Comparison of ENCODE assay signal across 10 mouse cellular contexts in the genomic region with DNA sequence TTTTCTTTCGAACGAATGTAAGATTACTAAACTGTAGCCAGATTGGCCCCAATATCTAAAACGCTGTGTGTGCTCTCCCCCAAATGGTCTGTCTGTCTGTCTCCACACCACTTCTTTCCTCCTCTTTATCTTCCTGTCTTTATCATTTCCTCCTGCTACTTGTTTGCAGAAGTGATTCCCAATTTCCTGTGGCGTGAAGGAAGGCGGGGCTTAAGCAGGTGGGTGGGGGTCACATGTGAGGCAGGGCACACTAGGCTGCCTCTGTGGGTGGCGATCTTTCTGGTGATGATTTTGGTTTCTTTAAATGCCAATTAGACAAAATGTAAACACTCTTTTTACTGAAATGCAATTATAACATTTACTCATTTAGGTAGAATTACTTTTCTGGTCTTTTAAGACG. TPM values are rescaled to one million over a fixed set of nuclear protein-coding genes. Genes with fewer than 3 reads are reported as not detected.
DNase-seq lines count a peak whose midpoint lies in the region; ATAC-seq and TF ChIP-seq lines count a peak whose summit lies in the region.
"Had no signal": no experiment of that assay in that cellular context is flagged by ENCODE, and none has a peak within 500 bp of the region (broad histone marks: within the 10 kb centered on the region; RNA-seq: fewer than 3 reads in every experiment).

No protein-coding gene starts in this region.

- no peak for ATAC-seq in hindbrain, embryonic 12.5 days (ENCODE audit: low FRiP score)
- no peak for ATAC-seq in hindbrain, embryonic 11.5 days (ENCODE audit: low FRiP score)
- no peak for ATAC-seq in hindbrain, embryonic 14.5 days (ENCODE audit: low FRiP score)
- ATAC-seq in stomach, postnatal 0 days (ENCODE audit: low FRiP score, low TSS enrichment) = no peak
- ATAC-seq in megakaryocyte-erythroid progenitor cell, adult 5-6 weeks (replicated peaks; ENCODE audit: low FRiP score, low TSS enrichment, poor library complexity, severe bottlenecking) = no peak

- H3K9ac ChIP-seq in hindbrain, embryonic 12.5 days = no peak overlapping the region
- H3K9ac ChIP-seq in hindbrain, embryonic 11.5 days (ENCODE audit: low read depth, low read length) = no peak overlapping the region
- H3K9ac ChIP-seq in hindbrain, embryonic 14.5 days = no peak overlapping the region
- no peak overlapping the region for H3K9ac ChIP-seq in stomach, postnatal 0 days (ENCODE audit: low read length)

- H3K9me3 ChIP-seq in hindbrain, embryonic 12.5 days (replicated peaks) = no peaks in the 10 kb centered on the region
- H3K9me3 ChIP-seq in hindbrain, embryonic 11.5 days (ENCODE audit: control insufficient read depth, low read length) = no peaks in the 10 kb centered on the region
- no peaks in the 10 kb centered on the region for H3K9me3 ChIP-seq in hindbrain, embryonic 14.5 days (ENCODE audit: control insufficient read depth, low read length)
- no peaks in the 10 kb centered on the region for H3K9me3 ChIP-seq in stomach, postnatal 0 days (ENCODE audit: control insufficient read depth, low read length)

- peaks cover 19% of the 10 kb centered on the region for H3K4me1 ChIP-seq in hindbrain, embryonic 12.5 days
- no peaks in the 10 kb centered on the region for H3K4me1 ChIP-seq in hindbrain, embryonic 11.5 days (replicated peaks; ENCODE audit: control insufficient read depth, insufficient read depth, low read length)
- peaks cover 12% of the 10 kb centered on the region for H3K4me1 ChIP-seq in hindbrain, embryonic 14.5 days (replicated peaks; ENCODE audit: control insufficient read depth, insufficient read depth, low read length)
- 0 out of 2 replicates have a peak, but pooled peaks cover 3% of the 10 kb centered on the region for H3K4me1 ChIP-seq in stomach, postnatal 0 days (replicated peaks; ENCODE audit: control insufficient read depth, insufficient read depth)

- WGBS in hindbrain, embryonic 12.5 days = 39% methylated on average over 7 of the region's 7 CpGs
- 35% methylated on average over 7 of the region's 7 CpGs for WGBS in hindbrain, embryonic 11.5 days
- WGBS in hindbrain, embryonic 14.5 days = 37% methylated on average over 7 of the region's 7 CpGs
- WGBS in stomach, postnatal 0 days = 39% methylated on average over 7 of the region's 7 CpGs

- TF ChIP-seq CTCF in stomach, postnatal 0 days (IDR thresholded peaks at IDR 0.05; ENCODE audit: low read depth) = no peak

- H3K27me3 ChIP-seq in hindbrain, embryonic 12.5 days = no peaks in the 10 kb centered on the region
- no peaks in the 10 kb centered on the region for H3K27me3 ChIP-seq in hindbrain, embryonic 11.5 days (ENCODE audit: control insufficient read depth, insufficient read depth, low read length)
- no peaks in the 10 kb centered on the region for H3K27me3 ChIP-seq in hindbrain, embryonic 14.5 days (ENCODE audit: control insufficient read depth, insufficient read depth, low read length)
- no peaks in the 10 kb centered on the region for H3K27me3 ChIP-seq in stomach, postnatal 0 days (ENCODE audit: control insufficient read depth, insufficient read depth, low read length)

- DNase-seq in hindbrain, embryonic 11.5 days (ENCODE audit: low spot score) = no peak
- peak; percentile 36 to 37 for DNase-seq in spleen, postnatal 36 days (ENCODE audit: low spot score in 2 of 2)
- no peak for DNase-seq in spleen, postnatal 14 days (ENCODE audit: low spot score in 2 of 2)
- DNase-seq in hindbrain, embryonic 14.5 days (ENCODE audit: low spot score) = no peak
- DNase-seq in stomach, postnatal 0 days (ENCODE audit: low spot score) = no peak
- DNase-seq in urinary bladder, adult 2 months (ENCODE audit: low spot score) = no peak
- DNase-seq: lung, adult 18-20 months had no signal

- no peak overlapping the region for H3K27ac ChIP-seq in hindbrain, embryonic 12.5 days
- no peak overlapping the region for H3K27ac ChIP-seq in hindbrain, embryonic 11.5 days (ENCODE audit: low read depth, low read length)
- no peak overlapping the region for H3K27ac ChIP-seq in hindbrain, embryonic 14.5 days
- no peak overlapping the region for H3K27ac ChIP-seq in stomach, postnatal 0 days (replicated peaks)

- no peaks in the 10 kb centered on the region for H3K36me3 ChIP-seq in hindbrain, embryonic 12.5 days
- H3K36me3 ChIP-seq in hindbrain, embryonic 11.5 days (ENCODE audit: control insufficient read depth, insufficient read depth, low read length) = no peaks in the 10 kb centered on the region
- H3K36me3 ChIP-seq in hindbrain, embryonic 14.5 days (replicated peaks; ENCODE audit: control insufficient read depth, insufficient read depth) = no peaks in the 10 kb centered on the region
- H3K36me3 ChIP-seq in stomach, postnatal 0 days (ENCODE audit: control insufficient read depth, insufficient read depth, low read length) = no peaks in the 10 kb centered on the region

- no peak overlapping the region for H3K4me3 ChIP-seq in hindbrain, embryonic 12.5 days
- no peak overlapping the region for H3K4me3 ChIP-seq in hindbrain, embryonic 11.5 days (ENCODE audit: low read depth, low read length)
- H3K4me3 ChIP-seq in hindbrain, embryonic 14.5 days (replicated peaks; ENCODE audit: low read length) = no peak overlapping the region
- H3K4me3 ChIP-seq in stomach, postnatal 0 days (ENCODE audit: low read depth, low read length) = no peak overlapping the region
- H3K4me3 ChIP-seq: erythroblast, embryonic 14.5 days had no signal

- TF ChIP-seq EP300 in stomach, postnatal 0 days (optimal IDR thresholded peaks at IDR 0.05) = no peak

- peak overlapping the region; percentile 36 for H3K4me2 ChIP-seq in hindbrain, embryonic 12.5 days (replicated peaks)
- H3K4me2 ChIP-seq in hindbrain, embryonic 11.5 days (replicated peaks; ENCODE audit: low read depth, low read length) = no peak overlapping the region
- H3K4me2 ChIP-seq in hindbrain, embryonic 14.5 days (replicated peaks) = peak overlapping the region; percentile 50
- peak overlapping the region; percentile 52 for H3K4me2 ChIP-seq in stomach, postnatal 0 days (replicated peaks; ENCODE audit: low read depth)

RNA-seq across cellular contexts. Expression of gene Hivep2, which starts 52.8 kb away (rescaled TPM):
- 6.5 and 8.3 TPM in 2 replicates for polyA plus RNA-seq in hindbrain, embryonic 12.5 days (2016; fragmentation: Nextera tagmentation; extraction: Ambion mirVana)
- polyA plus RNA-seq in hindbrain, embryonic 11.5 days (2014; fragmentation: Nextera tagmentation; extraction: Ambion mirVana) = 6.2 and 8.9 TPM in 2 replicates
- 17.0 and 20.9 TPM in 2 replicates for polyA plus RNA-seq in hindbrain, embryonic 14.5 days (2014; fragmentation: Nextera tagmentation; extraction: Ambion mirVana)
- 2.9 and 3.1 TPM in 2 replicates for polyA plus RNA-seq in stomach, postnatal 0 days (2015; fragmentation: Nextera tagmentation; extraction: Ambion mirVana)
- 14.4 and 18.4 TPM in 2 replicates for polyA plus RNA-seq in urinary bladder, adult 2 months (2012; rRNA removed)
- total RNA-seq in megakaryocyte-erythroid progenitor cell, adult 5-6 weeks (2014; fragmentation: Nextera tagmentation) = 2.8 and 3.7 TPM in 2 replicates
- total RNA-seq in megakaryocyte-erythroid progenitor cell, adult 5-6 weeks (2017) = 0.46 and 0.94 TPM in 2 replicates
- polyA plus RNA-seq: erythroblast, embryonic 14.5 days had no signal

Comparison
In these comparisons a context has a peak if more than half of its experiments do, and no peak if none do; other contexts are left out.
1. DNase-seq: peak in spleen, postnatal 36 days (2 of 2); none in hindbrain, embryonic 11.5 days (single experiment), spleen, postnatal 14 days (0 of 2), hindbrain, embryonic 14.5 days (single experiment), stomach, postnatal 0 days (single experiment) and urinary bladder, adult 2 months (single experiment).